ENCODE assay signal across 15 mouse cellular contexts in genomic region chr6:83323652-83324419, GRCm38 (mm10). TPM values are rescaled to one million over a fixed set of nuclear protein-coding genes. Genes with fewer than 3 reads are reported as not detected.
A peak's percentile ranks its signal among the peaks of the same experiment; 100 is the strongest.
DNase-seq lines count a peak whose midpoint lies in the region; ATAC-seq and TF ChIP-seq lines count a peak whose summit lies in the region.
"Had no signal": no experiment of that assay in that cellular context is flagged by ENCODE, and none has a peak within 500 bp of the region (broad histone marks: within the 10 kb centered on the region; RNA-seq: fewer than 3 reads in every experiment).

No protein-coding gene starts in this region.

- H3K36me3 ChIP-seq in MEL (ENCODE audit: control insufficient read depth in 1 of 2, insufficient read depth in 2 of 2, low read length in 2 of 2) = peaks cover 0 to 32% of the 10 kb centered on the region in 2 experiments; a peak in 3 of 4 replicates

- TF ChIP-seq EP300 in MEL (IDR thresholded peaks at IDR 0.05; ENCODE audit: low read depth in 1 of 2, low read length in 2 of 2) = peak; percentile 58 to 66

- no peak for TF ChIP-seq POLR2A in MEL (IDR thresholded peaks at IDR 0.05; ENCODE audit: control insufficient read depth in 1 of 2, insufficient read depth in 1 of 2, low read depth in 1 of 2, low read length in 2 of 2, poor library complexity in 1 of 2)

- H3K27ac ChIP-seq in MEL (ENCODE audit: control insufficient read depth, low read depth, low read length) = peak overlapping the region; percentile 54
- H3K27ac ChIP-seq: forebrain, embryonic 10.5 days; hindbrain, embryonic 13.5 days had no signal

- TF ChIP-seq RAD21 in MEL (IDR thresholded peaks at IDR 0.05; ENCODE audit: low read depth, low read length) = no peak

- no peak for TF ChIP-seq CTCF in MEL (IDR thresholded peaks at IDR 0.05 in 2 of 3, conservative IDR thresholded peaks at IDR 0.05 in 1 of 3; ENCODE audit: control insufficient read depth in 1 of 3, insufficient read depth in 1 of 3, low read depth in 2 of 3, low read length in 3 of 3, poor library complexity in 1 of 3, severe bottlenecking in 1 of 3)

- peak overlapping the region; percentile 22; the same call in 1 of the 2 replicates for H3K9ac ChIP-seq in MEL (ENCODE audit: control insufficient read depth, low read depth, low read length, poor library complexity, severe bottlenecking)
- H3K9ac ChIP-seq: hindbrain, embryonic 13.5 days had no signal

- peak; percentile 59 to 66 for ATAC-seq in hematopoietic stem cell, adult 5-6 weeks (replicated peaks in 1 of 2; ENCODE audit: insufficient read depth in 1 of 2, low FRiP score in 2 of 2, low TSS enrichment in 1 of 2, low read depth in 1 of 2, poor library complexity in 2 of 2, severe bottlenecking in 2 of 2)
- peak; percentile 36 for ATAC-seq in megakaryocyte progenitor cell, adult 5-6 weeks (replicated peaks; ENCODE audit: poor library complexity)
- ATAC-seq: midbrain, embryonic 16.5 days had no signal

- DNase-seq in B cell, adult 2 months = peak; percentile 11 to 21
- DNase-seq in MEL (ENCODE audit: low read depth, low spot score) = peak; percentile 94
- DNase-seq in lung, postnatal 36 days = no peak
- DNase-seq in adrenal gland, postnatal 10 days = no peak
- DNase-seq in frontal cortex, postnatal 36 days (ENCODE audit: low spot score in 2 of 2) = no peak
- DNase-seq: cerebellum, postnatal 10 days; heart, adult 18-20 months; kidney, adult 2 months; right cerebral cortex, postnatal 14 days; thymus, postnatal 14 days had no signal

- H3K79me2 ChIP-seq in MEL (ENCODE audit: control insufficient read depth, insufficient read depth, low read length, poor library complexity) = peaks cover 27% of the 10 kb centered on the region

- H3K9me3 ChIP-seq in MEL (replicated peaks; ENCODE audit: insufficient read depth, low read length) = no peaks in the 10 kb centered on the region
- H3K9me3 ChIP-seq: forebrain, embryonic 10.5 days; hindbrain, embryonic 13.5 days had no signal

- peak overlapping the region in 1 of 2 experiments; percentile 23; a peak in 1 of 4 replicates for H3K4me3 ChIP-seq in MEL (ENCODE audit: control insufficient read depth in 1 of 2, insufficient read depth in 1 of 2, low read depth in 2 of 2, low read length in 2 of 2)
- H3K4me3 ChIP-seq: forebrain, embryonic 10.5 days; hindbrain, embryonic 13.5 days had no signal

- H3K27me3 ChIP-seq in MEL (ENCODE audit: control insufficient read depth in 1 of 2, insufficient read depth in 2 of 2, low read length in 2 of 2) = no peaks in the 10 kb centered on the region
- H3K27me3 ChIP-seq: hindbrain, embryonic 13.5 days had no signal

- peaks cover 9 to 13% of the 10 kb centered on the region in 2 experiments for H3K4me1 ChIP-seq in MEL (ENCODE audit: control insufficient read depth in 1 of 2, insufficient read depth in 2 of 2, low read length in 2 of 2)

TF ChIP-seq in MEL, 35 proteins besides CTCF, POLR2A, EP300 and RAD21:
- 0 out of 2 replicates have a peak, but pooled peaks have one; percentile 45 for TF ChIP-seq TBP (IDR thresholded peaks at IDR 0.05; ENCODE audit: low read depth, low read length)
- TF ChIP-seq JUND (IDR thresholded peaks at IDR 0.05; ENCODE audit: low read depth, low read length) = 0 out of 2 replicates have a peak, but pooled peaks have one; percentile 18
- TF ChIP-seq HCFC1 (IDR thresholded peaks at IDR 0.05; ENCODE audit: low read depth, low read length) = 0 out of 2 replicates have a peak, but pooled peaks have one; percentile 38
- TF ChIP-seq CHD2 (IDR thresholded peaks at IDR 0.05; ENCODE audit: low read length) = peak; percentile 72
- TF ChIP-seq USF2 (IDR thresholded peaks at IDR 0.05; ENCODE audit: borderline replicate concordance in 1 of 2, insufficient read depth in 1 of 2, low read depth in 1 of 2, low read length in 2 of 2) = no peak
- TF ChIP-seq CHD1 (IDR thresholded peaks at IDR 0.05; ENCODE audit: low read depth, low read length) = no peak
- peak; percentile 25; the same call in 1 of the 2 replicates for TF ChIP-seq MXI1 (IDR thresholded peaks at IDR 0.05; ENCODE audit: low read depth, low read length)
- TF ChIP-seq MAX (IDR thresholded peaks at IDR 0.05; ENCODE audit: low read length) = no peak
- peak; percentile 44; the same call in 1 of the 2 replicates for TF ChIP-seq MAFK (IDR thresholded peaks at IDR 0.05; ENCODE audit: borderline replicate concordance, low read depth, low read length)
- TF ChIP-seq MEF2A (IDR thresholded peaks at IDR 0.05; ENCODE audit: extremely low read depth, insufficient replicate concordance, low read depth, low read length, poor library complexity, severe bottlenecking) = no peak
- TF ChIP-seq SIN3A (IDR thresholded peaks at IDR 0.05; ENCODE audit: low read length) = peak; percentile 86
- TF ChIP-seq NELFE (IDR thresholded peaks at IDR 0.05; ENCODE audit: low read depth, low read length) = no peak
- peak; percentile 64 for TF ChIP-seq RCOR1 (IDR thresholded peaks at IDR 0.05; ENCODE audit: low read depth, low read length)
- peak; percentile 94 for TF ChIP-seq ETS1 (IDR thresholded peaks at IDR 0.05; ENCODE audit: low read depth, low read length)
- peak; percentile 56; the same call in 1 of the 2 replicates for TF ChIP-seq ZNF384 (IDR thresholded peaks at IDR 0.05; ENCODE audit: low read depth, low read length)
- TF ChIP-seq MYC (IDR thresholded peaks at IDR 0.05; ENCODE audit: low read depth, low read length) = peak; percentile 55; the same call in 1 of the 2 replicates
- peak; percentile 65 for TF ChIP-seq GATA1 (IDR thresholded peaks at IDR 0.05; ENCODE audit: low read depth, low read length)
- TF ChIP-seq TCF12 (IDR thresholded peaks at IDR 0.05; ENCODE audit: low read depth, low read length) = peak; percentile 66
- peak; percentile 60 for TF ChIP-seq BHLHE40 (IDR thresholded peaks at IDR 0.05; ENCODE audit: borderline replicate concordance, low read depth, low read length)
- peak; percentile 63 for TF ChIP-seq TAL1 (IDR thresholded peaks at IDR 0.05; ENCODE audit: low read length)
- TF ChIP-seq E2F4 (IDR thresholded peaks at IDR 0.05; ENCODE audit: borderline replicate concordance, low read depth, low read length) = no peak
- peak; percentile 88 for TF ChIP-seq MAZ (IDR thresholded peaks at IDR 0.05; ENCODE audit: low read depth, low read length)

RNA-seq across cellular contexts. Expression of gene Mthfd2, which starts 1.9 kb away (rescaled TPM):
- total RNA-seq in MEL (2012; rRNA removed) = 80.5 and 155 TPM in 2 replicates
- polyA plus RNA-seq in MEL (2012; ENCODE audit: insufficient read depth in 1 of 2, insufficient read length in 2 of 2, low read depth in 1 of 2, low replicate concordance in 2 of 2, missing spikeins in 1 of 2) = 100 to 1,000 TPM; 219 to 558 TPM
- total RNA-seq in hematopoietic stem cell, adult 5-6 weeks (2017) = 11.4 and 11.9 TPM in 2 replicates
- total RNA-seq in megakaryocyte progenitor cell, adult 5-6 weeks (2015) = 19.7 and 26.8 TPM in 2 replicates
- 23.1 and 25.0 TPM in 2 replicates for total RNA-seq in megakaryocyte progenitor cell, adult 5-6 weeks (2017)
- 10 to 100 TPM; 16.6 to 24.3 TPM for total RNA-seq in adrenal gland, postnatal 10 days (2021)

RNA-seq across cellular contexts. Expression of gene Mob1a, which starts 2.0 kb away (rescaled TPM):
- total RNA-seq in MEL (2012; rRNA removed) = 71.2 and 74.7 TPM in 2 replicates
- 100 to 1,000 TPM in 1 of 2 experiments, 10 to 100 TPM in 1; 57.0 to 120 TPM for polyA plus RNA-seq in MEL (2012; ENCODE audit: insufficient read depth in 1 of 2, insufficient read length in 2 of 2, low read depth in 1 of 2, low replicate concordance in 2 of 2, missing spikeins in 1 of 2)
- 136 and 163 TPM in 2 replicates for total RNA-seq in hematopoietic stem cell, adult 5-6 weeks (2017)
- total RNA-seq in megakaryocyte progenitor cell, adult 5-6 weeks (2015) = 83.8 and 90.1 TPM in 2 replicates
- 129 and 133 TPM in 2 replicates for total RNA-seq in megakaryocyte progenitor cell, adult 5-6 weeks (2017)
- 10 to 100 TPM; 66.1 to 71.9 TPM for total RNA-seq in adrenal gland, postnatal 10 days (2021)

RNA-seq across cellular contexts. Expression of gene Bola3, which starts 25.1 kb away (rescaled TPM):
- 48.3 and 55.2 TPM in 2 replicates for total RNA-seq in MEL (2012; rRNA removed)
- polyA plus RNA-seq in MEL (2012; ENCODE audit: insufficient read depth in 1 of 2, insufficient read length in 2 of 2, low read depth in 1 of 2, low replicate concordance in 2 of 2, missing spikeins in 1 of 2) = 100 to 1,000 TPM in 1 of 2 experiments, not detected in 1; 211 TPM
- 53.2 and 53.4 TPM in 2 replicates for total RNA-seq in hematopoietic stem cell, adult 5-6 weeks (2017)
- total RNA-seq in megakaryocyte progenitor cell, adult 5-6 weeks (2015) = 81.1 and 95.2 TPM in 2 replicates
- total RNA-seq in megakaryocyte progenitor cell, adult 5-6 weeks (2017) = 62.6 and 70.8 TPM in 2 replicates
- total RNA-seq in adrenal gland, postnatal 10 days (2021) = 100 to 1,000 TPM; 243 to 293 TPM

Comparison
In these comparisons a context has a peak if more than half of its experiments do, and no peak if none do; other contexts are left out.
1. DNase-seq: peak in B cell, adult 2 months (2 of 2) and MEL (single experiment); none in lung, postnatal 36 days (single experiment), adrenal gland, postnatal 10 days (single experiment) and frontal cortex, postnatal 36 days (0 of 2).